ENCODE assay signal across 8 mouse cellular contexts in the genomic region with DNA sequence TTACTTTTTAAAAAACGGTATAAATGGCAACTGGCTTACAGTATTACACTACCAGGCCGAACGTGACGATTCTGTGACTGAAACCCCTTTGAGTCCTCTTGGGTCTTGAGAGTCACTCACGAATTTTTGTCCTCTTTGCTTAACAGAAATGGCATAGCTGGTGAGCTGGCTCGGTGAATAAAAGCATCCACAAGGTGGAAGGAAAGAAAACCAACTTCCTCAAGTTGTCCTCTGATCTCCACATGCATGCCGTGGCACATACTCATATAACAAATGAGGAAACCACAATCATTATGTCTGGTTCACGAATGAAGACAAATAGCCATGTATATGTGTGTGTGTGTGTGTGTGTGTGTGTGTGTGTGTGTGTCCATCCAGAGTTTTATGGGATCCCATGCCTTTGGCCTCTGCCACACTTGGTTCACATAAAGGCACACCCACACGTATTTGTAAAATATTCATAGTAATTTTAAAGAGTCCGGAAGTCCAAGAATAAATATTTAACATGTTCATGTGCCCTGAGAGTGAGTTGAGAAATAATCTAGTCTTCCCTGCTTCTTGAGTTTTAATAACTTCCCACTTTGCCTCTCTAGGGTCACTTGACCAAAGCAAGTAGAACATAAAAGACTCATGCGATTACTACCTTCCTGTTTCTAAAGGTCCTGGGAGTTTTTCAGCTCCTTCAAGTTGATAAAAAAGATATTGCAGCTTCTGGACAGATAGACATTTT. TPM values are rescaled to one million over a fixed set of nuclear protein-coding genes. Genes with fewer than 3 reads are reported as not detected.
DNase-seq lines count a peak whose midpoint lies in the region; ATAC-seq lines count a peak whose summit lies in the region.

No protein-coding gene starts in this region.

- no peak for DNase-seq in heart, postnatal 4 days
- no peak for DNase-seq in embryonic facial prominence, embryonic 10.5 days (ENCODE audit: low spot score)
- DNase-seq in urinary bladder, postnatal 4 days (ENCODE audit: low spot score in 2 of 2): no peak
- DNase-seq in gastrocnemius, postnatal 25 days: no peak
- DNase-seq in urinary bladder, adult 2 months (ENCODE audit: low spot score): no peak

- no peak; the same call in 1 of the 2 replicates for ATAC-seq in heart, embryonic 12.5 days (ENCODE audit: insufficient number of reproducible peaks, low FRiP score)
- ATAC-seq in inflammation-experienced regulatory T-cells, adult 6 months: peak; percentile 42
- ATAC-seq in midbrain, embryonic 12.5 days (ENCODE audit: low FRiP score, low read depth): no peak; the same call in 1 of the 2 replicates

- H3K27ac ChIP-seq in heart, embryonic 12.5 days (ENCODE audit: poor library complexity, severe bottlenecking): no peak overlapping the region
- H3K27ac ChIP-seq in embryonic facial prominence, embryonic 10.5 days (replicated peaks): peak overlapping the region; percentile 88
- H3K27ac ChIP-seq in midbrain, embryonic 12.5 days (replicated peaks): no peak overlapping the region

- 42% methylated on average over 11 of the region's 11 CpGs for WGBS in heart, embryonic 12.5 days
- WGBS in embryonic facial prominence, embryonic 10.5 days: 46% methylated on average over 11 of the region's 11 CpGs
- WGBS in midbrain, embryonic 12.5 days: 42% methylated on average over 11 of the region's 11 CpGs

- peaks cover 19% of the 10 kb centered on the region for H3K27me3 ChIP-seq in heart, embryonic 12.5 days (replicated peaks)
- peaks cover 5% of the 10 kb centered on the region for H3K27me3 ChIP-seq in embryonic facial prominence, embryonic 10.5 days (replicated peaks; ENCODE audit: low read depth, poor library complexity, severe bottlenecking)
- peaks cover 9% of the 10 kb centered on the region; the same call in 1 of the 2 replicates for H3K27me3 ChIP-seq in midbrain, embryonic 12.5 days

- H3K36me3 ChIP-seq in heart, embryonic 12.5 days: peaks cover under 1% of the 10 kb centered on the region; the same call in 1 of the 2 replicates
- H3K36me3 ChIP-seq in embryonic facial prominence, embryonic 10.5 days (replicated peaks): peaks cover 19% of the 10 kb centered on the region
- H3K36me3 ChIP-seq in midbrain, embryonic 12.5 days: peaks cover under 1% of the 10 kb centered on the region; the same call in 1 of the 2 replicates

- peaks cover 5% of the 10 kb centered on the region; the same call in 1 of the 2 replicates for H3K4me1 ChIP-seq in heart, embryonic 12.5 days (replicated peaks)
- H3K4me1 ChIP-seq in embryonic facial prominence, embryonic 10.5 days: peaks cover 18% of the 10 kb centered on the region
- H3K4me1 ChIP-seq in midbrain, embryonic 12.5 days: peaks cover 15% of the 10 kb centered on the region

- H3K4me3 ChIP-seq in heart, embryonic 12.5 days: peak overlapping the region; percentile 87
- H3K4me3 ChIP-seq in embryonic facial prominence, embryonic 10.5 days: peak overlapping the region; percentile 87
- H3K4me3 ChIP-seq in midbrain, embryonic 12.5 days: peak overlapping the region; percentile 69

- peak overlapping the region; percentile 33; the same call in 1 of the 2 replicates for H3K9ac ChIP-seq in heart, embryonic 12.5 days
- peak overlapping the region; percentile 31; the same call in 1 of the 2 replicates for H3K9ac ChIP-seq in midbrain, embryonic 12.5 days (replicated peaks)

- no peaks in the 10 kb centered on the region for H3K9me3 ChIP-seq in heart, embryonic 12.5 days (replicated peaks)
- H3K9me3 ChIP-seq in embryonic facial prominence, embryonic 10.5 days: no peaks in the 10 kb centered on the region
- no peaks in the 10 kb centered on the region for H3K9me3 ChIP-seq in midbrain, embryonic 12.5 days

- peak overlapping the region; percentile 89 for H3K4me2 ChIP-seq in heart, embryonic 12.5 days
- peak overlapping the region; percentile 79 for H3K4me2 ChIP-seq in midbrain, embryonic 12.5 days (replicated peaks)

RNA-seq across cellular contexts. Expression of gene Bub1, which starts 0.6 kb away (rescaled TPM):
- polyA plus RNA-seq in heart, embryonic 12.5 days (2016; fragmentation: Nextera tagmentation; extraction: Ambion mirVana): 50.0 and 54.9 TPM in 2 replicates
- total RNA-seq in heart, postnatal 4 days (2021): 10 to 100 TPM; 22.8 to 25.7 TPM
- 107 and 118 TPM in 2 replicates for polyA plus RNA-seq in embryonic facial prominence, embryonic 10.5 days (2016; fragmentation: Nextera tagmentation; extraction: Ambion mirVana)
- 10 to 100 TPM in 1 of 3 experiments, 1 to 10 TPM in 2; 1.6 to 16.2 (median 2.3) TPM for polyA plus RNA-seq in inflammation-experienced regulatory T-cells, adult 6 months (2017; shearing (Covaris generic))
- polyA plus RNA-seq in midbrain, embryonic 12.5 days (2016; fragmentation: Nextera tagmentation; extraction: Ambion mirVana): 67.6 and 68.3 TPM in 2 replicates
- total RNA-seq in gastrocnemius, postnatal 25 days (2021): under 1 TPM; 0.49 to 0.62 TPM
- 0.74 and 0.83 TPM in 2 replicates for polyA plus RNA-seq in urinary bladder, adult 2 months (2012; rRNA removed)

RNA-seq across cellular contexts. Expression of gene Acoxl, which starts 6.4 kb away (rescaled TPM):
- polyA plus RNA-seq in heart, embryonic 12.5 days (2016; fragmentation: Nextera tagmentation; extraction: Ambion mirVana): 0.19 and 0.32 TPM in 2 replicates
- not detected for total RNA-seq in heart, postnatal 4 days (2021)
- 0.45 and 0.61 TPM in 2 replicates for polyA plus RNA-seq in embryonic facial prominence, embryonic 10.5 days (2016; fragmentation: Nextera tagmentation; extraction: Ambion mirVana)
- polyA plus RNA-seq in inflammation-experienced regulatory T-cells, adult 6 months (2017; shearing (Covaris generic)): under 1 TPM in 1 of 3 experiments, not detected in 2; 0.72 TPM
- not detected in 2 replicates for polyA plus RNA-seq in midbrain, embryonic 12.5 days (2016; fragmentation: Nextera tagmentation; extraction: Ambion mirVana)
- under 1 TPM in 1 of 2 experiments, not detected in 1; 0.27 TPM for total RNA-seq in gastrocnemius, postnatal 25 days (2021)
- 0.01 and 0.06 TPM in 2 replicates for polyA plus RNA-seq in urinary bladder, adult 2 months (2012; rRNA removed)

RNA-seq across cellular contexts. Expression of gene Mtln, which starts 40.0 kb away (rescaled TPM):
- 40.5 and 40.9 TPM in 2 replicates for polyA plus RNA-seq in heart, embryonic 12.5 days (2016; fragmentation: Nextera tagmentation; extraction: Ambion mirVana)
- total RNA-seq in heart, postnatal 4 days (2021): 10 to 100 TPM; 30.3 to 30.5 TPM
- 20.7 and 22.2 TPM in 2 replicates for polyA plus RNA-seq in embryonic facial prominence, embryonic 10.5 days (2016; fragmentation: Nextera tagmentation; extraction: Ambion mirVana)
- polyA plus RNA-seq in inflammation-experienced regulatory T-cells, adult 6 months (2017; shearing (Covaris generic)): 10 to 100 TPM; 18.2 to 38.9 (median 34.5) TPM
- polyA plus RNA-seq in midbrain, embryonic 12.5 days (2016; fragmentation: Nextera tagmentation; extraction: Ambion mirVana): 30.6 and 31.7 TPM in 2 replicates
- total RNA-seq in gastrocnemius, postnatal 25 days (2021): 100 to 1,000 TPM; 104 to 110 TPM
- polyA plus RNA-seq in urinary bladder, adult 2 months (2012; rRNA removed): 85.9 and 98.5 TPM in 2 replicates

RNA-seq across cellular contexts. Expression of gene Nphp1, which starts 43.6 kb away (rescaled TPM):
- 14.8 and 15.6 TPM in 2 replicates for polyA plus RNA-seq in heart, embryonic 12.5 days (2016; fragmentation: Nextera tagmentation; extraction: Ambion mirVana)
- total RNA-seq in heart, postnatal 4 days (2021): 10 to 100 TPM; 13.9 to 14.2 TPM
- 42.0 and 42.9 TPM in 2 replicates for polyA plus RNA-seq in embryonic facial prominence, embryonic 10.5 days (2016; fragmentation: Nextera tagmentation; extraction: Ambion mirVana)
- under 1 TPM in 1 of 3 experiments, not detected in 2; 0.36 TPM for polyA plus RNA-seq in inflammation-experienced regulatory T-cells, adult 6 months (2017; shearing (Covaris generic))
- polyA plus RNA-seq in midbrain, embryonic 12.5 days (2016; fragmentation: Nextera tagmentation; extraction: Ambion mirVana): 31.7 and 33.3 TPM in 2 replicates
- total RNA-seq in gastrocnemius, postnatal 25 days (2021): 10 to 100 TPM; 16.7 to 20.0 TPM
- 21.5 and 22.6 TPM in 2 replicates for polyA plus RNA-seq in urinary bladder, adult 2 months (2012; rRNA removed)
